Mouse (Mus musculus): ENCODE results near the gene Sh3bgrl3. TPM values are rescaled to one million over a fixed set of nuclear protein-coding genes. Genes with fewer than 3 reads are reported as not detected.

The Sh3bgrl3 gene
- total RNA-seq, 1 experiment, result 96.5 TPM

DNA sequence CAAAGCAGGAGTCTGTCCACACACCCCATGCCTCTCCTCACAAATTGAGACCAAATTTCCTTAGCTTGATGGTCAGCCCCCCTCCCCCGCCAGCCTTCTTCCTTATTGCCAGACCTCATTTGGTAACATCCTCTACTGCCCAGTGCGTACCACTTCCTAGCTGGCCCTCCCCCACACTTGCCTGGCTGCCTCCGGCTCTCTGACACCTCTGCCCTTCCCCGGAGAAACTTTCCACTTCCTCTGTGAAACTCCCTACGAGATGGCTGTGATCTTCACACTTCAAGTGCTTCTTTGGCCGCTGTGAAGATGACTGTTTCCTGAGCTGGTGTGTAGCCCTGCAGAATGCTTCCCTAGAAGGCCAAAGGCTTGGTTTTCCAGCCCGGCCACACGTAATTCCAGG, 30.0 kb downstream of the Sh3bgrl3 start:
- no peak for TF ChIP-seq HCFC1 (IDR thresholded peaks at IDR 0.05; ENCODE audit: borderline replicate concordance, insufficient read depth, low read length)
- no peak for TF ChIP-seq CHD2 (IDR thresholded peaks at IDR 0.05; ENCODE audit: low read depth, low read length)
- no peak for TF ChIP-seq ZC3H11A (IDR thresholded peaks at IDR 0.05; ENCODE audit: borderline replicate concordance, low read depth, low read length)
- no peak for TF ChIP-seq MAFK (IDR thresholded peaks at IDR 0.05; ENCODE audit: insufficient read depth, low read depth, low read length)
- no peak overlapping the region for H3K27ac ChIP-seq (ENCODE audit: insufficient read depth, low read depth, low read length, poor library complexity, severe bottlenecking)
- no peaks in the 10 kb centered on the region for H3K9me3 ChIP-seq (ENCODE audit: control insufficient read depth, insufficient read depth, low read depth, low read length)
- no peak for DNase-seq (ENCODE audit: low read depth, low spot score)
- H3K4me3 ChIP-seq (ENCODE audit: insufficient read depth in 1 of 2, low read depth in 1 of 2, low read length in 2 of 2, poor library complexity in 1 of 2, severe bottlenecking in 1 of 2), result no peak overlapping the region
- no peak overlapping the region for H3K9ac ChIP-seq (ENCODE audit: insufficient read depth, low read depth, low read length, poor library complexity, severe bottlenecking)
- in situ Hi-C loops (cut with MboI; ENCODE audit: low sequenced_read_pairs in 2 of 2, unreplicated experiment in 2 of 2), result no loop called here
- H3K4me1 ChIP-seq (ENCODE audit: control insufficient read depth in 2 of 2, insufficient read depth in 2 of 2, low read length in 2 of 2, poor library complexity in 1 of 2), result peaks cover 0 to 4% of the 10 kb centered on the region in 2 experiments; a peak in 1 of 4 replicates
- H3K36me3 ChIP-seq (ENCODE audit: control insufficient read depth, insufficient read depth, low read length, poor library complexity, severe bottlenecking), result no peaks in the 10 kb centered on the region

DNA sequence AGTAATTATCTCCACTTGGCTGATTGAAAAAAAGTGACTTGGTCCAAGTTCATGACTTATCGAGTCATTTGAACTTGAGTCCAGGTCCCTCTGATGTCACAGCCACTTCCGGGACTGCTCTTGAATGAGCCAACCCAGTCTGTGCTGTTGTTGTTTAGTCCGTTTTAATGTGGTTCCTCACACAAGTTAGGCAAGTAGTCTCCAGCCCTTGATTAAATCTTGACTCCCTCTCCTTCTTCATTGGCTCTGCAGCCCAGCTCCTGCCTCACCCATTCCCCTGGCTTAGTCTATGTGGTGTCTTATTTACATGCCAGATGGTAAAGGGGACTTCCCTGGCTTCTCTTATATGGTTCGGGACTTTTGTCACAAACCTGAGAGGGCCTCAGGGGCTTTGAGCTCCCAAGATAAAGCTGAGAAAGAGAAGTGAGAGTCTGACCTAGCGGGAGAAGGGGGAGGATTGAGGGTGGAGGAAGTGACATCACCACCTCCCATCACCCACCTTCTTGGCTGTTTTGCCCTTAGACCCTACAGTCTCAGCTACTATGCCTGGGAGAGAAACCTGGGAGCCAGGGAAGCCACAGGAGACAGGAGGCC, 31.5 kb downstream of the Sh3bgrl3 start:
- H3K27ac ChIP-seq (ENCODE audit: insufficient read depth, low read depth, low read length, poor library complexity, severe bottlenecking), result no peak overlapping the region
- H3K4me3 ChIP-seq (ENCODE audit: insufficient read depth in 1 of 2, low read depth in 1 of 2, low read length in 2 of 2, poor library complexity in 1 of 2, severe bottlenecking in 1 of 2), result no peak overlapping the region
- no peak for DNase-seq (ENCODE audit: low read depth, low spot score)
- peaks cover 0 to 4% of the 10 kb centered on the region in 2 experiments; a peak in 1 of 4 replicates for H3K4me1 ChIP-seq (ENCODE audit: control insufficient read depth in 2 of 2, insufficient read depth in 2 of 2, low read length in 2 of 2, poor library complexity in 1 of 2)
- no peaks in the 10 kb centered on the region for H3K9me3 ChIP-seq (ENCODE audit: control insufficient read depth, insufficient read depth, low read depth, low read length)
- H3K36me3 ChIP-seq (ENCODE audit: control insufficient read depth, insufficient read depth, low read length, poor library complexity, severe bottlenecking), result no peaks in the 10 kb centered on the region
- TF ChIP-seq ZC3H11A (IDR thresholded peaks at IDR 0.05; ENCODE audit: borderline replicate concordance, low read depth, low read length), result no peak
- no peak for TF ChIP-seq MAFK (IDR thresholded peaks at IDR 0.05; ENCODE audit: insufficient read depth, low read depth, low read length)
- no peak for TF ChIP-seq CHD2 (IDR thresholded peaks at IDR 0.05; ENCODE audit: low read depth, low read length)
- no peak for TF ChIP-seq ZNF384 (IDR thresholded peaks at IDR 0.05; ENCODE audit: low read depth, low read length)
- TF ChIP-seq HCFC1 (IDR thresholded peaks at IDR 0.05; ENCODE audit: borderline replicate concordance, insufficient read depth, low read length), result no peak
- no peak overlapping the region for H3K9ac ChIP-seq (ENCODE audit: insufficient read depth, low read depth, low read length, poor library complexity, severe bottlenecking)
- in situ Hi-C loops (cut with MboI; ENCODE audit: low sequenced_read_pairs in 2 of 2, unreplicated experiment in 2 of 2), result no loop called here

GRCm38 (mm10) chr4:134096120-134096519, 32.5 kb downstream of the Sh3bgrl3 start:
- DNase-seq (ENCODE audit: low read depth, low spot score), result no peak
- Histone ChIP-seq H3K27ac (ENCODE audit: insufficient read depth, low read depth, low read length, poor library complexity, severe bottlenecking) (no peak overlapping the region), H3K9me3 (ENCODE audit: control insufficient read depth, insufficient read depth, low read depth, low read length) (no peaks in the 10 kb centered on the region), H3K36me3 (ENCODE audit: control insufficient read depth, insufficient read depth, low read length, poor library complexity, severe bottlenecking) (no peaks in the 10 kb centered on the region), H3K4me3 (ENCODE audit: insufficient read depth in 1 of 2, low read depth in 1 of 2, low read length in 2 of 2, poor library complexity in 1 of 2, severe bottlenecking in 1 of 2) (no peak overlapping the region), H3K4me1 (ENCODE audit: control insufficient read depth in 2 of 2, insufficient read depth in 2 of 2, low read length in 2 of 2, poor library complexity in 1 of 2) (peaks cover 0 to 4% of the 10 kb centered on the region in 2 experiments; a peak in 1 of 4 replicates), H3K9ac (ENCODE audit: insufficient read depth, low read depth, low read length, poor library complexity, severe bottlenecking) (no peak overlapping the region)
- no peak for TF ChIP-seq ZC3H11A (IDR thresholded peaks at IDR 0.05; ENCODE audit: borderline replicate concordance, low read depth, low read length)
- TF ChIP-seq HCFC1 (IDR thresholded peaks at IDR 0.05; ENCODE audit: borderline replicate concordance, insufficient read depth, low read length), result no peak
- TF ChIP-seq MAFK (IDR thresholded peaks at IDR 0.05; ENCODE audit: insufficient read depth, low read depth, low read length), result no peak
- no peak for TF ChIP-seq ZNF384 (IDR thresholded peaks at IDR 0.05; ENCODE audit: low read depth, low read length)
- TF ChIP-seq CHD2 (IDR thresholded peaks at IDR 0.05; ENCODE audit: low read depth, low read length), result no peak
- in situ Hi-C loops (cut with MboI; ENCODE audit: low sequenced_read_pairs in 2 of 2, unreplicated experiment in 2 of 2), result no loop called here

- in situ Hi-C loops (cut with MboI; ENCODE audit: low sequenced_read_pairs in 2 of 2, unreplicated experiment in 2 of 2), result no loop called here
These were observed 33.6 kb downstream of the Sh3bgrl3 start, which contains the start of gene Cd52 for GRCm38 (mm10) chr4:134094923-134095547. Gene Cd52 (minus strand): TSS chr4:134095082.

More at GRCm38 (mm10) chr4:134094923-134095547, 33.6 kb downstream of the Sh3bgrl3 start, which contains the start of gene Cd52:
- Histone ChIP-seq H3K27ac (ENCODE audit: insufficient read depth, low read depth, low read length, poor library complexity, severe bottlenecking) (no peak within 1 kb of the TSS), H3K9ac (ENCODE audit: insufficient read depth, low read depth, low read length, poor library complexity, severe bottlenecking) (no peak within 1 kb of the TSS), H3K4me3 (ENCODE audit: insufficient read depth in 1 of 2, low read depth in 1 of 2, low read length in 2 of 2, poor library complexity in 1 of 2, severe bottlenecking in 1 of 2) (no peak within 1 kb of the TSS), H3K36me3 (ENCODE audit: control insufficient read depth, insufficient read depth, low read length, poor library complexity, severe bottlenecking) (no peaks in the 10 kb centered on the region), H3K4me1 (ENCODE audit: control insufficient read depth in 2 of 2, insufficient read depth in 2 of 2, low read length in 2 of 2, poor library complexity in 1 of 2) (peaks cover 0 to 4% of the 10 kb centered on the region in 2 experiments; a peak in 1 of 4 replicates), H3K9me3 (ENCODE audit: control insufficient read depth, insufficient read depth, low read depth, low read length) (no peaks in the 10 kb centered on the region)
- no peak for DNase-seq (ENCODE audit: low read depth, low spot score)
- TF ChIP-seq ZC3H11A (IDR thresholded peaks at IDR 0.05; ENCODE audit: borderline replicate concordance, low read depth, low read length) (no peak), CHD2 (IDR thresholded peaks at IDR 0.05; ENCODE audit: low read depth, low read length) (no peak), MAFK (IDR thresholded peaks at IDR 0.05; ENCODE audit: insufficient read depth, low read depth, low read length) (no peak), ZNF384 (IDR thresholded peaks at IDR 0.05; ENCODE audit: low read depth, low read length) (0 out of 2 replicates have a peak, but pooled peaks have one; percentile 10), HCFC1 (IDR thresholded peaks at IDR 0.05; ENCODE audit: borderline replicate concordance, insufficient read depth, low read length) (no peak)
